Mouse (Mus musculus) testis, adult 2 months (tissue): ENCODE results near the gene Dis3l2.

Source experiments
- CTCF ChIP-seq: fragments of 200-500 bp; IDR thresholded peaks from 2 replicates; pipeline ENCODE4 v1.5.1; 2012; ENCODE audit warnings: low read depth, mild to moderate bottlenecking, inconsistent platforms, low read length, moderate library complexity; ENCODE audit not compliant: control insufficient read depth, insufficient read depth, insufficient replicate concordance
- POLR2A ChIP-seq: fragments of 200-500 bp; IDR thresholded peaks from 2 replicates; pipeline ENCODE4 v1.6.1; 2012; ENCODE audit warnings: low read depth, mild to moderate bottlenecking, inconsistent platforms, low read length, moderate library complexity; ENCODE audit not compliant: control insufficient read depth

DNA sequence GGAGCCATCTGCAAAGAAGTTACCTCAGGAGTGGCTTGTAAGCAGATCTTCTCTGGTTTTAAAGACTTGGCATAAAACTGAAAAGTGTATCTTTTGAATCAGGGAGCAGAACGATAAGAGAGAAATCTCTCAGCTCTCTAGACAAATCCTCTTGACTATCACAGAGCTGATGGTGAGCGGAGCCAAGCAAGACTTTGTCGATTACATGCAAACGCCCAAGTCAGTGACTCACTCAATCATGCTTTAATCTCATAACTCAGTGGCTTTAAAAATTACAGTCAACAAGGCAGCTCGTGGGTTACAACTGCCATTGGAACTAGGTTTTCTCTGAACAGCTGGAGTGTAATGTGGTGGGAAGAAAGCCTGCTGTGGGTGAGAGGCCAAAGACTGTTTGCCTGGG, 297.8 kb downstream of the Dis3l2 start:
- TF ChIP-seq CTCF (no peak), POLR2A (no peak)
